Mouse (Mus musculus) C2C12 (cell line): ENCODE results near the gene Gm9008.

ENCODE experiments used
- CTCF ChIP-seq: IDR thresholded peaks from one replicate; pipeline ENCODE4 v1.5.1; 2011; ENCODE audit not compliant: control insufficient read depth, insufficient read depth, insufficient read length
- MAX ChIP-seq: IDR thresholded peaks from one replicate; pipeline ENCODE4 v1.6.1; 2011; ENCODE audit warnings: mild to moderate bottlenecking, control low read depth

- TF ChIP-seq CTCF (no peak), MAX (no peak)
Measured at GRCm38 (mm10) chr6:76521975-76522641, 24.5 kb upstream of the Gm9008 start.
